ENCODE assay signal across 9 mouse cellular contexts in genomic region chr11:80851859-80852258, GRCm38 (mm10). TPM values are rescaled to one million over a fixed set of nuclear protein-coding genes. Genes with fewer than 3 reads are reported as not detected.
A peak's percentile ranks its signal among the peaks of the same experiment; 100 is the strongest.
DNase-seq lines count a peak whose midpoint lies in the region; ATAC-seq and TF ChIP-seq lines count a peak whose summit lies in the region.
"Had no signal": no experiment of that assay in that cellular context is flagged by ENCODE, and none has a peak within 500 bp of the region (broad histone marks: within the 10 kb centered on the region; RNA-seq: fewer than 3 reads in every experiment).

No protein-coding gene starts in this region.

- no peaks in the 10 kb centered on the region; the same call in 1 of the 2 replicates for H3K27me3 ChIP-seq in hindbrain, embryonic 10.5 days (ENCODE audit: insufficient read depth, poor library complexity, severe bottlenecking)
- no peaks in the 10 kb centered on the region for H3K27me3 ChIP-seq in hindbrain, embryonic 16.5 days (replicated peaks; ENCODE audit: control insufficient read depth, insufficient read depth, low read length)
- H3K27me3 ChIP-seq in CH12.LX (replicated peaks) = peaks cover 85% of the 10 kb centered on the region
- peaks cover 13% of the 10 kb centered on the region for H3K27me3 ChIP-seq in forebrain, embryonic 13.5 days

- no peak for TF ChIP-seq EP300 in CH12.LX (IDR thresholded peaks at IDR 0.05; ENCODE audit: low read length)

- TF ChIP-seq RAD21 in CH12.LX (IDR thresholded peaks at IDR 0.05; ENCODE audit: low read depth, low read length) = peak; percentile 53

- in situ Hi-C loops in CH12.LX (cut with MboI; ENCODE audit: low pct_ligation_motif_present, low pct_unique_long_range_greater_than_20kb, low sequenced_read_pairs) = no loop called here

- H3K4me2 ChIP-seq in hindbrain, embryonic 16.5 days (ENCODE audit: low read length) = no peak overlapping the region
- H3K4me2 ChIP-seq in CH12.LX (ENCODE audit: insufficient read depth, low read depth, poor library complexity, severe bottlenecking) = no peak overlapping the region
- H3K4me2 ChIP-seq in forebrain, embryonic 13.5 days = no peak overlapping the region

- WGBS in hindbrain, embryonic 10.5 days = 44% methylated on average over 5 of the region's 5 CpGs
- WGBS in hindbrain, embryonic 16.5 days = 45% methylated on average over 5 of the region's 5 CpGs
- 43% methylated on average over 5 of the region's 5 CpGs for WGBS in lung, adult 2 months
- WGBS in forebrain, embryonic 13.5 days = 48% methylated on average over 5 of the region's 5 CpGs

- ATAC-seq in hindbrain, embryonic 16.5 days = no peak
- no peak for ATAC-seq in inflammation-experienced regulatory T-cells, adult 6 months
- no peak for ATAC-seq in forebrain, embryonic 13.5 days
- ATAC-seq in erythroid progenitor cell, adult 5-6 weeks (replicated peaks; ENCODE audit: low FRiP score, poor library complexity, severe bottlenecking) = no peak

- peak; percentile 81 to 83 for TF ChIP-seq CTCF in CH12.LX (conservative IDR thresholded peaks at IDR 0.05 in 1 of 2, IDR thresholded peaks at IDR 0.05 in 1 of 2; ENCODE audit: low read depth in 2 of 2, low read length in 2 of 2)
- TF ChIP-seq CTCF in lung, adult 2 months (IDR thresholded peaks at IDR 0.05; ENCODE audit: insufficient read depth, low read length) = peak; percentile 32; the same call in 1 of the 2 replicates

- no peaks in the 10 kb centered on the region for H3K9me3 ChIP-seq in hindbrain, embryonic 10.5 days
- no peaks in the 10 kb centered on the region for H3K9me3 ChIP-seq in hindbrain, embryonic 16.5 days (ENCODE audit: control insufficient read depth, low read length)
- H3K9me3 ChIP-seq in CH12.LX (replicated peaks; ENCODE audit: low read length) = no peaks in the 10 kb centered on the region
- H3K9me3 ChIP-seq in forebrain, embryonic 13.5 days (replicated peaks) = no peaks in the 10 kb centered on the region

- H3K36me3 ChIP-seq in hindbrain, embryonic 10.5 days = no peaks in the 10 kb centered on the region
- H3K36me3 ChIP-seq in hindbrain, embryonic 16.5 days (ENCODE audit: control insufficient read depth, insufficient read depth, low read length) = no peaks in the 10 kb centered on the region
- H3K36me3 ChIP-seq in CH12.LX (replicated peaks in 1 of 2; ENCODE audit: control insufficient read depth in 1 of 2, insufficient read depth in 1 of 2, low read length in 1 of 2) = no peaks in the 10 kb centered on the region
- H3K36me3 ChIP-seq in forebrain, embryonic 13.5 days (ENCODE audit: poor library complexity, severe bottlenecking) = no peaks in the 10 kb centered on the region

- dilution Hi-C loops in CH12.LX (cut with MboI; ENCODE audit: extremely low pct_ligation_motif_present, extremely low pct_unique_long_range_greater_than_20kb, low sequenced_read_pairs) = no loop called here

- H3K4me3 ChIP-seq in hindbrain, embryonic 10.5 days = no peak overlapping the region
- H3K4me3 ChIP-seq in hindbrain, embryonic 16.5 days (ENCODE audit: low read length) = no peak overlapping the region
- no peak overlapping the region for H3K4me3 ChIP-seq in CH12.LX (replicated peaks in 1 of 3; ENCODE audit: low read depth in 2 of 3, low read length in 2 of 3, poor library complexity in 1 of 3)
- H3K4me3 ChIP-seq in lung, adult 2 months (replicated peaks; ENCODE audit: extremely low read depth, low read depth, low read length) = no peak overlapping the region
- H3K4me3 ChIP-seq in forebrain, embryonic 13.5 days = no peak overlapping the region

- no peak overlapping the region for H3K27ac ChIP-seq in hindbrain, embryonic 10.5 days
- H3K27ac ChIP-seq in hindbrain, embryonic 16.5 days (ENCODE audit: low read depth, low read length) = no peak overlapping the region
- H3K27ac ChIP-seq in CH12.LX (ENCODE audit: insufficient read depth, low read depth) = no peak overlapping the region
- no peak overlapping the region for H3K27ac ChIP-seq in forebrain, embryonic 13.5 days

- H3K9ac ChIP-seq in hindbrain, embryonic 16.5 days (ENCODE audit: low read depth, low read length) = no peak overlapping the region
- no peak overlapping the region for H3K9ac ChIP-seq in CH12.LX (ENCODE audit: insufficient read depth, low read depth)
- no peak overlapping the region for H3K9ac ChIP-seq in forebrain, embryonic 13.5 days

- no peaks in the 10 kb centered on the region for H3K79me2 ChIP-seq in CH12.LX (replicated peaks; ENCODE audit: control insufficient read depth, extremely low read depth, insufficient read depth, poor library complexity, severe bottlenecking)

- peak; percentile 18 for DNase-seq in hindbrain, embryonic 10.5 days (ENCODE audit: low spot score)
- DNase-seq in CH12.LX (ENCODE audit: extremely low read depth) = peak; percentile 54
- peak; percentile 29 for DNase-seq in c-Kit-positive CD71-positive TER-119-negative erythroid progenitor cells, embryonic 14.5 days (ENCODE audit: low read depth)
- DNase-seq in lung, adult 2 months = no peak

- TF ChIP-seq POLR2A in CH12.LX (IDR thresholded peaks at IDR 0.05; ENCODE audit: low read depth, low read length) = no peak
- TF ChIP-seq POLR2A in lung, adult 2 months (IDR thresholded peaks at IDR 0.05; ENCODE audit: borderline replicate concordance, extremely low read depth, low read depth, low read length) = no peak

- peaks cover 8% of the 10 kb centered on the region for H3K4me1 ChIP-seq in hindbrain, embryonic 10.5 days (replicated peaks)
- no peaks in the 10 kb centered on the region for H3K4me1 ChIP-seq in hindbrain, embryonic 16.5 days (ENCODE audit: control insufficient read depth, insufficient read depth, low read depth, low read length)
- H3K4me1 ChIP-seq in CH12.LX (ENCODE audit: control insufficient read depth in 1 of 2, insufficient read depth in 2 of 2) = no peaks in the 10 kb centered on the region
- H3K4me1 ChIP-seq in lung, adult 2 months (ENCODE audit: control insufficient read depth, insufficient read depth, low read length) = peaks cover 3% of the 10 kb centered on the region; the same call in 1 of the 2 replicates
- peaks cover 9% of the 10 kb centered on the region for H3K4me1 ChIP-seq in forebrain, embryonic 13.5 days

TF ChIP-seq in CH12.LX, 34 proteins besides CTCF, POLR2A, EP300 and RAD21:
- TF ChIP-seq SMC3 (IDR thresholded peaks at IDR 0.05; ENCODE audit: low read depth, low read length) (peak; percentile 72), MAFK (IDR thresholded peaks at IDR 0.05; ENCODE audit: insufficient replicate concordance, low read length) (no peak), ZKSCAN1 (IDR thresholded peaks at IDR 0.05; ENCODE audit: borderline replicate concordance, low read depth, low read length) (no peak), ETS1 (conservative IDR thresholded peaks at IDR 0.05; ENCODE audit: low read depth, low read length) (no peak)

RNA-seq across cellular contexts. Expression of gene Spaca3, which starts 6.3 kb away (rescaled TPM):
- polyA plus RNA-seq in hindbrain, embryonic 10.5 days (2016; fragmentation: Nextera tagmentation; extraction: Ambion mirVana) = not detected in 2 replicates
- polyA plus RNA-seq in hindbrain, embryonic 16.5 days (2015; fragmentation: Nextera tagmentation; extraction: Ambion mirVana) = not detected in 2 replicates
- total RNA-seq in CH12.LX (2012; rRNA removed) (not detected in 2 replicates), CH12.LX (2014; rRNA removed) (not detected in 2 replicates)
- polyA plus RNA-seq in CH12.LX (2012; ENCODE audit: insufficient read length, low read depth) = not detected in 2 replicates
- 0.29 TPM in 1 of 2 replicates, not detected in the other for polyA plus RNA-seq in lung, adult 2 months (2012; rRNA removed)
- not detected for polyA plus RNA-seq in inflammation-experienced regulatory T-cells, adult 6 months (2017; shearing (Covaris generic))
- polyA plus RNA-seq in forebrain, embryonic 13.5 days (2015; fragmentation: Nextera tagmentation; extraction: Ambion mirVana) = not detected in 2 replicates
- not detected in 2 replicates for total RNA-seq in erythroid progenitor cell, adult 5-6 weeks (2015; ENCODE audit: low replicate concordance)
- total RNA-seq in erythroid progenitor cell, adult 5-6 weeks (2017; ENCODE audit: low replicate concordance) = not detected in 2 replicates
- total RNA-seq: adrenal gland, adult 18-20 months had no signal

RNA-seq across cellular contexts. Expression of gene Tmem98, which starts 41.9 kb away (rescaled TPM):
- 81.7 and 86.2 TPM in 2 replicates for polyA plus RNA-seq in hindbrain, embryonic 10.5 days (2016; fragmentation: Nextera tagmentation; extraction: Ambion mirVana)
- 18.2 and 23.4 TPM in 2 replicates for polyA plus RNA-seq in hindbrain, embryonic 16.5 days (2015; fragmentation: Nextera tagmentation; extraction: Ambion mirVana)
- total RNA-seq in CH12.LX (2012; rRNA removed) (9.1 and 12.7 TPM in 2 replicates), CH12.LX (2014; rRNA removed) (21.3 and 23.6 TPM in 2 replicates)
- 15.6 and 18.4 TPM in 2 replicates for polyA plus RNA-seq in CH12.LX (2012; ENCODE audit: insufficient read length, low read depth)
- polyA plus RNA-seq in lung, adult 2 months (2012; rRNA removed) = 62.4 and 74.1 TPM in 2 replicates
- polyA plus RNA-seq in inflammation-experienced regulatory T-cells, adult 6 months (2017; shearing (Covaris generic)) = under 1 TPM in 1 of 3 experiments, not detected in 2; 0.21 TPM
- 58.6 and 60.1 TPM in 2 replicates for polyA plus RNA-seq in forebrain, embryonic 13.5 days (2015; fragmentation: Nextera tagmentation; extraction: Ambion mirVana)
- total RNA-seq in erythroid progenitor cell, adult 5-6 weeks (2015; ENCODE audit: low replicate concordance) = 3.6 TPM in 1 of 2 replicates, not detected in the other
- not detected in 2 replicates for total RNA-seq in erythroid progenitor cell, adult 5-6 weeks (2017; ENCODE audit: low replicate concordance)

Comparison
In these comparisons a context has a peak if more than half of its experiments do, and no peak if none do; other contexts are left out.
1. RNA of gene Tmem98, which starts 41.9 kb away (polyA plus RNA-seq): 81.7 to 86.2 TPM in hindbrain, embryonic 10.5 days, 62.4 to 74.1 TPM in lung, adult 2 months, 58.6 to 60.1 TPM in forebrain, embryonic 13.5 days, 15.6 to 18.4 TPM in CH12.LX and 18.2 to 23.4 TPM in hindbrain, embryonic 16.5 days; 0.21 TPM in inflammation-experienced regulatory T-cells, adult 6 months; every median in the first group is over 10 times any median in the second.